Mouse (Mus musculus) cerebellum, postnatal 36 days (tissue): ENCODE results near the gene Prune1.
A peak's percentile ranks its signal among the peaks of the same experiment; 100 is the strongest.

Experiments used
- DNase-seq, 2 experiments: peaks; one replicate each; pipeline ENCODE4 v3.0.0; 2021 to 2022; ENCODE audit warnings: mixed read lengths in 2 of 2

Prune1 gene

GRCm38 (mm10) chr3:95275161-95275560 is 6.7 kb downstream of the Prune1 start:
- no peak for DNase-seq

GRCm38 (mm10) chr3:95274453-95274852 is 7.4 kb downstream of the Prune1 start:
- no peak for DNase-seq

GRCm38 (mm10) chr3:95273471-95273870 is 8.4 kb downstream of the Prune1 start:
- DNase-seq = peak; percentile 91 to 95

GRCm38 (mm10) chr3:95270766-95271364 is 11.0 kb downstream of the Prune1 start:
- no peak for DNase-seq

- DNase-seq = no peak
Measured at GRCm38 (mm10) chr3:95269789-95270188, 12.1 kb downstream of the Prune1 start.

- DNase-seq = no peak
Measured at GRCm38 (mm10) chr3:95267855-95268254, 14.0 kb downstream of the Prune1 start.

GRCm38 (mm10) chr3:95266052-95266451 is 15.8 kb downstream of the Prune1 start:
- no peak for DNase-seq

GRCm38 (mm10) chr3:95264724-95265123 is 17.2 kb downstream of the Prune1 start:
- DNase-seq = no peak

- peak; percentile 65 for DNase-seq
Measured at GRCm38 (mm10) chr3:95263089-95263739, 18.7 kb downstream of the Prune1 start.

- no peak for DNase-seq
Measured at GRCm38 (mm10) chr3:95261975-95262374, 19.9 kb downstream of the Prune1 start.

- DNase-seq = no peak
Measured at GRCm38 (mm10) chr3:95256931-95257330, 24.9 kb downstream of the Prune1 start.

GRCm38 (mm10) chr3:95250783-95251424 is 31.0 kb downstream of the Prune1 start, which contains the start of gene Bnipl:
TSS of gene Bnipl (minus strand) at chr3:95251193.
- no peak for DNase-seq

- peak; percentile 84 to 85 for DNase-seq
Measured at GRCm38 (mm10) chr3:95250361-95250760, 31.5 kb downstream of the Prune1 start.

GRCm38 (mm10) chr3:95247660-95248336 is 34.1 kb downstream of the Prune1 start:
- no peak for DNase-seq

GRCm38 (mm10) chr3:95246465-95247231 is 35.2 kb downstream of the Prune1 start:
- peak; percentile 51 to 56 for DNase-seq

GRCm38 (mm10) chr3:95243086-95243485 is 38.8 kb downstream of the Prune1 start:
- no peak for DNase-seq

- DNase-seq = no peak
Measured at GRCm38 (mm10) chr3:95241498-95241897, 40.4 kb downstream of the Prune1 start, which contains the start of gene Gm128. TSS of gene Gm128 (minus strand) at chr3:95241598.

- no peak for DNase-seq
Measured at GRCm38 (mm10) chr3:95240900-95241299, 41.0 kb downstream of the Prune1 start.

- no peak for DNase-seq
Measured at GRCm38 (mm10) chr3:95239971-95240370, 41.9 kb downstream of the Prune1 start.

GRCm38 (mm10) chr3:95239022-95239421 is 42.9 kb downstream of the Prune1 start:
- no peak for DNase-seq

- no peak for DNase-seq
Measured at GRCm38 (mm10) chr3:95237541-95238099, 44.3 kb downstream of the Prune1 start.
